Mouse (Mus musculus): Measurements from ENCODE around the gene Tcp1.

- TF ChIP-seq USF1 (IDR thresholded peaks at IDR 0.05; ENCODE audit: low read depth): no peak
- TF ChIP-seq CTCF (IDR thresholded peaks at IDR 0.05; ENCODE audit: control insufficient read depth, insufficient read depth, insufficient read length): no peak
- no peak for TF ChIP-seq MAX (IDR thresholded peaks at IDR 0.05)
- TF ChIP-seq MYOD1 (IDR thresholded peaks at IDR 0.05; ENCODE audit: control insufficient read depth, insufficient read length, low read depth): no peak
- TF ChIP-seq FOSL1 (IDR thresholded peaks at IDR 0.05; ENCODE audit: insufficient read depth, low read length, poor library complexity, severe bottlenecking): no peak
- TF ChIP-seq MYOG (IDR thresholded peaks at IDR 0.05; ENCODE audit: control insufficient read depth, extremely low read depth, insufficient read length): no peak
Measured at GRCm38 (mm10) chr17:12910391-12910790, 5.1 kb upstream of the Tcp1 start.

All from C2C12 (cell line).